Mouse (Mus musculus) bone marrow, adult 2 months (tissue): Measurements from ENCODE around the gene Cadm3. TPM values are rescaled to one million over a fixed set of nuclear protein-coding genes. Genes with fewer than 3 reads are reported as not detected.

Experiments used
- H3K27ac ChIP-seq: fragments of 200-500 bp; 2 replicates; pipeline ENCODE4 v1.5.1; 2012; ENCODE audit warnings: low read depth, mild to moderate bottlenecking, control low read depth, inconsistent platforms, low read length; ENCODE audit not compliant: control insufficient read depth, poor library complexity, insufficient read depth
- H3K4me1 ChIP-seq: fragments of 200-500 bp; 2 replicates; pipeline ENCODE4 v1.6.1; 2011; ENCODE audit warnings: low read length; ENCODE audit not compliant: control insufficient read depth, insufficient read depth
- H3K4me3 ChIP-seq: fragments of 200-500 bp; replicated peaks from 2 replicates; pipeline ENCODE3; 2011; ENCODE audit warnings: mild to moderate bottlenecking, low read depth, low read length, control low read depth; ENCODE audit not compliant: control insufficient read depth
- CTCF ChIP-seq: fragments of 200-500 bp; IDR thresholded peaks from 2 replicates; pipeline ENCODE4 v1.5.1; 2011; ENCODE audit warnings: low read length, control low read depth; ENCODE audit not compliant: control insufficient read depth, insufficient read depth
- POLR2A ChIP-seq: fragments of 200-500 bp; IDR thresholded peaks from 2 replicates; pipeline ENCODE4 v1.6.1; 2011; ENCODE audit warnings: low read depth, mild to moderate bottlenecking, control low read depth, low read length, borderline replicate concordance; ENCODE audit not compliant: control insufficient read depth
- WGBS: fragments of 180-500 bp; shearing (Covaris S2); methylation state at CpG from one replicate; pipeline ENCODE4 v1.1.7; 2018; 5-methylcytosine and 5-hydroxymethylcytosine counted together
- polyA plus RNA-seq: library from polyadenylated mRNA; stranded (reverse); fragments of >200 nt; gene quantifications from 2 replicates; pipeline ENCODE4 v1.2.4, GENCODE M21; 2011; ENCODE audit warnings: low replicate concordance; ENCODE audit not compliant: missing spikeins, insufficient read depth, insufficient read length

The Cadm3 gene
- polyA plus RNA-seq, 1 experiment: 1.7 TPM

DNA sequence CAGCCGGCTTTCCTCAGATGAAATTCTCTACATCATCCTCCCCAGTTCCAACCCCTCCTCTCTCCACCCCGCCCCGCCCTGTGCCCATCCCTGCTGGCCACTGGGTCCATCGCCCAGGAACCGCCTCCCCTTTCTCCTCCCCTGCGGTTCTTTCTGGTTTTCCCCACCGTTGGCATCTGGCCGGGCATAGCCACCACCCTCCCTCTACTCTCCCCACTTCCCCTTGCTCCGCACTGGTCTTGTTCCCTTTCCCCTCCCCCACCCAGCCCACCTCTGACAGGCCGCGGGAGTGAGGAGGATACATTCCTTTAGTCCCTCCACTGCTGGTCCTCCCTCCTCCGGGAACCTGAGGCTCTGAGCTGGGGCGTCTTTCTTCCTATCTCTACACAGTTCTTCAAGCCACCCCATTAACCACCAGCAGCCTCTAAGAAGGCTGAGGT is 1.5 kb downstream of the Cadm3 start:
- H3K4me1 ChIP-seq: peaks cover 1% of the 10 kb centered on the region; the same call in 1 of the 2 replicates
- no peak overlapping the region for H3K27ac ChIP-seq
- no peak overlapping the region for H3K4me3 ChIP-seq
- TF ChIP-seq CTCF (no peak), POLR2A (no peak)
- under 1% methylated on average over 13 of the region's 13 CpGs for WGBS

DNA sequence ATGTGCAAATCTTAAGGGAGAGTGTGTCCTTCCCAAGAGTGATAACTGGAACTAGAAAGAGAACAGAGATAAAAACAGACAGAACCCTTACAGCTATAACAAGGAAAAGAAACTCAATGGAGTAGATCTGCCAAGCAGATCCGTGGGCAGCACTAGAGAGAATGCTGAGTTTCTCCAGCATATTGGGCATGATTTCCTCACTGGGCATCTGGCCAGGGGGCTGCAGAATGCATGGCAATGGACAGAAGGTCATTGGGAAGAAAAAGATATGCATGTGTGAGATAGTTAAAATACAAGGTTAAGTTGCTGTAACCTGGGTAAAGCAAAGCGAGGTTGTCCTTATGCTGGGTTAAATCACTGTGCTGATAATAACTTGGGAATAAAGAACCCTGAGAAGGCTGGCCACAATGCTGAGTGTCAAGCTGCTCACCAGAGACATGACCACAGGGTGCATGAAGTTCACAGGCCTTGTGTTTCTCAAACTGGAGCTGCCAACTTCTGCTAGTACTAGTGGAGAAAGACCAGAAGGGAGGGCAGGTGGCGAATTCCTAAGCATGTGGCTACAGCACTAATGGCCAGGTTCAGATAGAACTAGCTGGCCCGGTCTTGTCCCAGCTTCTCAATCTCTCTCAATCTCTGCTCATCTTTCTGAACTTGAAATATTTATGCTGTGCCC is 3.2 kb downstream of the Cadm3 start:
- H3K27ac ChIP-seq: no peak overlapping the region
- H3K4me1 ChIP-seq: peaks cover 1% of the 10 kb centered on the region; the same call in 1 of the 2 replicates
- H3K4me3 ChIP-seq: no peak overlapping the region
- no peak for TF ChIP-seq CTCF
- no peak for TF ChIP-seq POLR2A
- WGBS: 78% methylated on average over 4 of the region's 4 CpGs

DNA sequence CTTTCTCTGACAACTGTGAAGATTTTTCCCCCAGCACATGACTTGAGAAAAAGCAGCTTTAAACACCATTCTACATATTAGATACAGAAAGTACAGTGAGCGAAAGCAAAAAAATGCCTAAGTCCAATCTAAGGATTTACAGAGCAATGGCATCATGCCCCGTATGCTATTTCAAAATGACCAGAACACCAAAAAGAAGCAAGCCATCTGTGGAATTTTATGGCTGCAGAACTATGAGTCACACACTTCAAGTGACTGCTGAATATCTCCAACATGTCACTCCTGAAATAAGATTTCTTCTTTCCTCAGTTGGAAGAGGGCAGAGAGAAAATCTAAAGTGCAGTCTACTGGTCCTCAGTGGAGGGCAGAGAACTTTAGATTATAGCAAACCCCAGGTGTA is 4.1 kb downstream of the Cadm3 start:
- H3K4me1 ChIP-seq: peaks cover 1% of the 10 kb centered on the region; the same call in 1 of the 2 replicates
- H3K27ac ChIP-seq: no peak overlapping the region
- 83% methylated on average over 2 of the region's 2 CpGs for WGBS
- no peak for TF ChIP-seq CTCF
- no peak for TF ChIP-seq POLR2A
- no peak overlapping the region for H3K4me3 ChIP-seq

DNA sequence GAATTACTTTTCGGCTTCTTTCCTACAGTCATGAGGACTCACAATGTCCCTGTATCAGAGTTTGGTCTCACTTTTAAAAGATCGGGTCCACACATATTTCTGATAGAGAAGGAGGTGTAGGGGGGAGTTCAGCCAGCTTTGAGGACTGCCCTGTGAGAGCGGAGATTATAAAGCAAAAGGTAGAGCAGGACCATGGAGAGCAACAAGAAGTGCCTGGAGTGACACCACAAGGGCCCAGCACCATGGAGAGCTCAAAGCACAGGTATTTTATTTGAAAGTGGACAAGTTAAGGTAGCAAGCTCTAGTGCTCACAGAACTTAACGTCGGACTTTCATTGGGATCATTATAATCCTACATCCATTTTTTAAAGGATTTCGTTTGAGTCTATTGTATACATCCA is 5.8 kb downstream of the Cadm3 start:
- WGBS: 27% methylated on average over 6 of the region's 6 CpGs
- H3K4me3 ChIP-seq: no peak overlapping the region
- no peak overlapping the region for H3K27ac ChIP-seq
- no peak for TF ChIP-seq POLR2A
- no peak for TF ChIP-seq CTCF
- H3K4me1 ChIP-seq: no peaks in the 10 kb centered on the region

DNA sequence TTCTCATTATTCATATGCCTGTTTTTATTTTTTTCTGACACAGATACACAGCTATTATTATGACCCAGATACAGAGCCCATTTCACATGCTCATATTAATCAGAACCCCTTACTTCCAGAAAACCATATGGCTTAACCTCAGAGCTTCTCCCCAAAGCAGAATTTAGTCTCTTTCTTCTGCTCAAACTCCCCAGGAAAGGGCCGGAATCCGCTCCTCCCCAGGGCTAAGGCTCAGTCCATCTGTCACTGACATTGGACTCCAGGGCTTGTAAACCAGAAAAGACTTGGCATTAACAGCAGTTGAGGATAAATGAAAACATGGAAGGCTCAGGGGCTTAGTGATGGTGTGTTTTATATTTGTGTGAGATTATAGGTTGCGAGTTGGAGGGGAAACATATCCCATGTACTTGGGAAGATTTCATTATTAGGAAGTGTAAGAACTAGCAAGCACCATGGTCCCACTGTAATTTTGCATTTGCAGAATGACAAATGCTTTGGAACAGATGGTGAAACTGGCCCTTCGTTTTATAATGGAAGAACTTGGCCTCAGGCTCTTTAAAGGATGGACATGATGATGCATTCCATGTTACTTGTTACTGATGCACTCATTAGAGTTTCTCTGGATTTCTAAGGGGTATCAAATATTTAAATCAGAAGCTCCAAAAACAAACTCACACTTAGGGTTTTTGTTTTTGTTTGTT is 7.8 kb downstream of the Cadm3 start:
- TF ChIP-seq CTCF (no peak), POLR2A (no peak)
- Histone ChIP-seq H3K27ac (no peak overlapping the region), H3K4me1 (no peaks in the 10 kb centered on the region; the same call in 1 of the 2 replicates), H3K4me3 (no peak overlapping the region)
- 78% methylated on average over 4 of the region's 4 CpGs for WGBS

DNA sequence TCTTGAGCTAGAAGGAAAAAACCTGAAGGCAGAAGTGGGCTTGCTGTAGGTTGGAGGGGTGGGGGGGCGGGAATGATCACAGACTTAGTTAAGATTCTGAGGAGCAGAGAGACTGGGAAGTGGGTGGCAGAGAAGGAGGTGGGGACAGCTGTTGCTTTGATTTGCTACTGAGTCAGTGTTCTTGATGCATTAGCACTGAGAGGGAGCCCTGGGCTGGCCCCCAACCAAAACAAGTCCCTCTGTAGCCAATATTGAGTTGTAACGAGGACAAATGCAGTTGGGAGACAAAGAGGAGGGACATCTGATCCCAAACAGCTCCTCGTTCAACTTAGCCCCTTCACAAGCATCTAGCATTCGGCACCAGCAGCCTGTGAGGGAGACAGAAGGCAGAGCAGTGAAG is 9.7 kb downstream of the Cadm3 start:
- TF ChIP-seq CTCF (no peak), POLR2A (no peak)
- WGBS: 40% methylated on average over 4 of the region's 4 CpGs
- Histone ChIP-seq H3K27ac (no peak overlapping the region), H3K4me3 (no peak overlapping the region), H3K4me1 (no peaks in the 10 kb centered on the region; the same call in 1 of the 2 replicates)

DNA sequence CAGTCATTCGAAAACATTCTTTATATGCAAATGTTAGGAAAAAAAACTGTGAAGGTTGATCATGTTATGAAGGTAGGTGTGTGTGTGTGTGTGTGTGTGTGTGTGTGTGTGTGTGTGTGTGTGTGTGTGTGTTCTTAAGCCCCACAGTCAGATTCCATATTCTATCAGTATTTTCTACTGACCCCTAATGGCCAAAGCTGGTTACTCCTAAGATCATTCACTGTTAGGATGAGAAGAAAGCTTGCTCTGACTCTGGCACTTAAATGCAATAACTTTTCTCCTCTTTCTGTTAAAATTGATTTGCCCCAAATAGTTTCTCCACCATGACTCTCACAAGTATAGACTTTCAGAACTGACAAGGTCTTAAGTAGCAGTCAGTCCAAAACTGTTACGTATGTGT is 10.8 kb downstream of the Cadm3 start:
- 87% methylated on average over 2 of the region's 2 CpGs for WGBS
- H3K4me1 ChIP-seq: no peaks in the 10 kb centered on the region; the same call in 1 of the 2 replicates
- H3K4me3 ChIP-seq: no peak overlapping the region
- no peak for TF ChIP-seq CTCF
- no peak for TF ChIP-seq POLR2A
- H3K27ac ChIP-seq: no peak overlapping the region

DNA sequence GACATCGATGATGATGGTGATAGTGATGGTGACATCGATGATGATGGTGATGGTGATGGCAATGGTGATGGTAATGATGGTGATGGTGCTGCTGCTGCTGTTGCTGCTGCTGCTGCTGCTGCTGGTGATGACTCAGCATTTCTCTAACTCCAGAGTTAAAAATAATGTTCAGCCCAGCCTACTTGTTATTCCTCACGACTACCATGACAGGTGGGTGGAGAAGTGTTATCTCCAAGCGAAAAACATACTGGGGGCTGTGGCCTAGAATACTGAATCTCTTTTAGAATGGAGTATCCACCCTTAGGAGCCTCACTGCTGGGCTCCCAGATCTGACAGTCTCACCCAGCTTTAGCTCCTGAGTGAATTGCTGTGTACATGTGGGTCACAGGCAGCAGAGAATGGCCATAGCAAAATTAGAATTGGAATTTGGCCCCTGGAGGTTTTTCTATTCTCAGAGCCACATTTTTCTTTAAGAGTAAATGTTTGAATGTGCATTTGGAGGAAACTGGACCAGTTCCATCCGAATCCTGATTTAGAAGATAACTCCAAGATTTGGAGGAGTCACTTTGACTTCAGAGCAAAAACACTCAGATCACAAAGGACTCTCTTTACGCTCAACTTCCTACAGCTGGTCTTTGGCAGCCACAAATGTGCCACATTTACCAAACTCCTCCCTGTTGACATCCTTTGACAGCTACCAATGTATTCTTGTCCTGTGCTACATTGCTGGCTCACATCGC is 12.2 kb downstream of the Cadm3 start:
- no peak overlapping the region for H3K4me3 ChIP-seq
- 54% methylated on average over 7 of the region's 7 CpGs for WGBS
- H3K4me1 ChIP-seq: no peaks in the 10 kb centered on the region; the same call in 1 of the 2 replicates
- no peak overlapping the region for H3K27ac ChIP-seq
- TF ChIP-seq CTCF (no peak), POLR2A (no peak)
